Mouse (Mus musculus): ENCODE measurements around the gene Enox1. TPM values are rescaled to one million over a fixed set of nuclear protein-coding genes. Genes with fewer than 3 reads are reported as not detected.

Enox1 gene
- polyA plus RNA-seq, 1 experiment from 2014 or later: 0.09 TPM

GRCm38 (mm10) chr14:77369070-77369469 lies 212.5 kb downstream of the Enox1 start:
- 74% methylated on average over 2 of the region's 2 CpGs for WGBS (ENCODE audit: insufficient replicate concordance)

GRCm38 (mm10) chr14:77370521-77370920 lies 214.0 kb downstream of the Enox1 start:
- Histone ChIP-seq H3K9ac (replicated peaks) (no peak overlapping the region), H3K9me3 (ENCODE audit: low read length) (no peaks in the 10 kb centered on the region), H3K4me2 (ENCODE audit: low read depth, low read length) (no peak overlapping the region), H3K36me3 (replicated peaks; ENCODE audit: insufficient read depth, low read length) (no peaks in the 10 kb centered on the region), H3K27me3 (ENCODE audit: insufficient read depth, low read length) (no peaks in the 10 kb centered on the region), H3K27ac (ENCODE audit: low read depth) (no peak overlapping the region), H3K4me1 (ENCODE audit: insufficient read depth) (no peaks in the 10 kb centered on the region), H3K4me3 (ENCODE audit: low read depth, low read length) (no peak overlapping the region)
- no peak for ATAC-seq
- DNase-seq: no peak
- WGBS (ENCODE audit: insufficient replicate concordance): 70% methylated on average over 3 of the region's 3 CpGs
- TF ChIP-seq EP300 (IDR thresholded peaks at IDR 0.05; ENCODE audit: low read depth) (no peak), CTCF (IDR thresholded peaks at IDR 0.05; ENCODE audit: low read depth) (no peak)

More at GRCm38 (mm10) chr14:77369070-77369469, 212.5 kb downstream of the Enox1 start:
- Histone ChIP-seq H3K27ac (ENCODE audit: low read depth) (no peak overlapping the region), H3K27me3 (ENCODE audit: insufficient read depth, low read length) (no peaks in the 10 kb centered on the region), H3K36me3 (replicated peaks; ENCODE audit: insufficient read depth, low read length) (no peaks in the 10 kb centered on the region), H3K4me2 (ENCODE audit: low read depth, low read length) (no peak overlapping the region), H3K9me3 (ENCODE audit: low read length) (no peaks in the 10 kb centered on the region), H3K9ac (replicated peaks) (no peak overlapping the region), H3K4me3 (ENCODE audit: low read depth, low read length) (no peak overlapping the region), H3K4me1 (ENCODE audit: insufficient read depth) (no peaks in the 10 kb centered on the region)
- TF ChIP-seq CTCF (IDR thresholded peaks at IDR 0.05; ENCODE audit: low read depth) (no peak), EP300 (IDR thresholded peaks at IDR 0.05; ENCODE audit: low read depth) (no peak)
- ATAC-seq: no peak
- no peak for DNase-seq

DNA sequence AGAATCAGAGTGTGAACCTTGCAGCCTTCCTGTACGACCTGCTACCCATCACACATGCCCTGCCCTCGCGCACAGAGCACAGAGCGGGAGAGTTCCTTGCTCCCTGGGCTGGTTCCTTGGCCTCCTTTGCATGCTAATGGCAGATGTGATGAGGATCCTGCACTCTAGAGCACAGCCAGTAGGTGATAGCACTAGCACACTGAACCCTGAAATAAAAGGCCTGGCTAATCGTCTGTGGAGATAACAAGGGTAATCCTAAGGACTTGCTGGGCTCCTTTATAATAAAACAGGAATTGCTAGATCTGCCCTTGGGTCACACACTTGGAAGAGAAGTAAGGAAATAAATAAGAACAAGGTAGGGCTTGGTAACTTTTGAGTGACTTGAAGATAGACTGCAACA lies 215.4 kb downstream of the Enox1 start:
- no peak overlapping the region for H3K27ac ChIP-seq (ENCODE audit: low read depth)
- no peaks in the 10 kb centered on the region for H3K36me3 ChIP-seq (replicated peaks; ENCODE audit: insufficient read depth, low read length)
- no peak overlapping the region for H3K4me2 ChIP-seq (ENCODE audit: low read depth, low read length)
- H3K4me1 ChIP-seq (ENCODE audit: insufficient read depth): no peaks in the 10 kb centered on the region
- no peaks in the 10 kb centered on the region for H3K9me3 ChIP-seq (ENCODE audit: low read length)
- H3K4me3 ChIP-seq (ENCODE audit: low read depth, low read length): no peak overlapping the region
- ATAC-seq (no peak), DNase-seq (no peak)
- WGBS (ENCODE audit: insufficient replicate concordance): 66% methylated on average over 5 of the region's 5 CpGs
- TF ChIP-seq CTCF (IDR thresholded peaks at IDR 0.05; ENCODE audit: low read depth): 0 out of 2 replicates have a peak, but pooled peaks have one; percentile 25
- TF ChIP-seq EP300 (IDR thresholded peaks at IDR 0.05; ENCODE audit: low read depth): no peak
- H3K9ac ChIP-seq (replicated peaks): no peak overlapping the region
- H3K27me3 ChIP-seq (ENCODE audit: insufficient read depth, low read length): no peaks in the 10 kb centered on the region

- Histone ChIP-seq H3K27me3 (ENCODE audit: insufficient read depth, low read length) (no peaks in the 10 kb centered on the region), H3K4me2 (ENCODE audit: low read depth, low read length) (no peak overlapping the region), H3K9me3 (ENCODE audit: low read length) (no peaks in the 10 kb centered on the region), H3K4me3 (ENCODE audit: low read depth, low read length) (no peak overlapping the region), H3K4me1 (ENCODE audit: insufficient read depth) (no peaks in the 10 kb centered on the region), H3K9ac (replicated peaks) (no peak overlapping the region), H3K27ac (ENCODE audit: low read depth) (no peak overlapping the region), H3K36me3 (replicated peaks; ENCODE audit: insufficient read depth, low read length) (no peaks in the 10 kb centered on the region)
- DNase-seq: no peak
- WGBS (ENCODE audit: insufficient replicate concordance): 50% methylated on average over 3 of the region's 3 CpGs
- TF ChIP-seq CTCF (IDR thresholded peaks at IDR 0.05; ENCODE audit: low read depth) (no peak), EP300 (IDR thresholded peaks at IDR 0.05; ENCODE audit: low read depth) (no peak)
- ATAC-seq: no peak
Observed at GRCm38 (mm10) chr14:77373119-77373518, 216.6 kb downstream of the Enox1 start.

- no peak overlapping the region for H3K9ac ChIP-seq (replicated peaks)
- H3K36me3 ChIP-seq (replicated peaks; ENCODE audit: insufficient read depth, low read length): no peaks in the 10 kb centered on the region
- no peak overlapping the region for H3K4me2 ChIP-seq (ENCODE audit: low read depth, low read length)
- no peaks in the 10 kb centered on the region for H3K9me3 ChIP-seq (ENCODE audit: low read length)
- DNase-seq (no peak), ATAC-seq (no peak)
- WGBS (ENCODE audit: insufficient replicate concordance): 33% methylated on average over 2 of the region's 2 CpGs
- H3K4me3 ChIP-seq (ENCODE audit: low read depth, low read length): no peak overlapping the region
- no peaks in the 10 kb centered on the region for H3K4me1 ChIP-seq (ENCODE audit: insufficient read depth)
- no peaks in the 10 kb centered on the region for H3K27me3 ChIP-seq (ENCODE audit: insufficient read depth, low read length)
- H3K27ac ChIP-seq (ENCODE audit: low read depth): no peak overlapping the region
- TF ChIP-seq EP300 (IDR thresholded peaks at IDR 0.05; ENCODE audit: low read depth): no peak
- TF ChIP-seq CTCF (IDR thresholded peaks at IDR 0.05; ENCODE audit: low read depth): no peak
Observed at GRCm38 (mm10) chr14:77375054-77375453, 218.5 kb downstream of the Enox1 start.

DNA sequence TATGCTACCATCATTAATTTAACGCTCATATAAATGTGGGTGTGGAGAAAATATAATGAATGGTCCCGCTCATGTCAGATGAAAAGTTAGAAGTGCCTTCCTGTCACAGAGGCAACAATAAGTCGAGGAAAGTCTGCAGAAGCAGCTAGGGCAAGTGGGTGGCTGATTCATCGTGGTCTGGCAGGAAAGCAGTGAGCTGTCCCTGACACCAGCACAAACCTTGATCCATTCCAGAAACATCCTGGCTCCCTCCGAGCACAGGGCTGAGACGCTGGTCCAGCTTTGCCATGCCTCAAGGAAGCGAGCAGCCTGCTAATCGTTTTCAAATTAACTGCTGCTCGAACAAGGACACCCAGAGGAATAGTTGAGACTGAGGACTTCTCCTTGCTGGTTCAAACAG lies 219.1 kb downstream of the Enox1 start:
- Histone ChIP-seq H3K9me3 (ENCODE audit: low read length) (no peaks in the 10 kb centered on the region), H3K36me3 (replicated peaks; ENCODE audit: insufficient read depth, low read length) (no peaks in the 10 kb centered on the region), H3K4me3 (ENCODE audit: low read depth, low read length) (no peak overlapping the region), H3K27ac (ENCODE audit: low read depth) (no peak overlapping the region), H3K4me1 (ENCODE audit: insufficient read depth) (no peaks in the 10 kb centered on the region), H3K27me3 (ENCODE audit: insufficient read depth, low read length) (no peaks in the 10 kb centered on the region), H3K4me2 (ENCODE audit: low read depth, low read length) (no peak overlapping the region), H3K9ac (replicated peaks) (no peak overlapping the region)
- no peak for TF ChIP-seq CTCF (IDR thresholded peaks at IDR 0.05; ENCODE audit: low read depth)
- no peak for TF ChIP-seq EP300 (IDR thresholded peaks at IDR 0.05; ENCODE audit: low read depth)
- 35% methylated on average over 9 of the region's 9 CpGs for WGBS (ENCODE audit: insufficient replicate concordance)
- ATAC-seq (no peak), DNase-seq (no peak)

- no peaks in the 10 kb centered on the region for H3K36me3 ChIP-seq (replicated peaks; ENCODE audit: insufficient read depth, low read length)
- DNase-seq (no peak), ATAC-seq (no peak)
- no peak for TF ChIP-seq EP300 (IDR thresholded peaks at IDR 0.05; ENCODE audit: low read depth)
- TF ChIP-seq CTCF (IDR thresholded peaks at IDR 0.05; ENCODE audit: low read depth): no peak
- no peak overlapping the region for H3K4me2 ChIP-seq (ENCODE audit: low read depth, low read length)
- WGBS (ENCODE audit: insufficient replicate concordance): 46% methylated on average over 7 of the region's 7 CpGs
- no peaks in the 10 kb centered on the region for H3K9me3 ChIP-seq (ENCODE audit: low read length)
- H3K9ac ChIP-seq (replicated peaks): no peak overlapping the region
- H3K27me3 ChIP-seq (ENCODE audit: insufficient read depth, low read length): no peaks in the 10 kb centered on the region
- no peak overlapping the region for H3K4me3 ChIP-seq (ENCODE audit: low read depth, low read length)
- H3K4me1 ChIP-seq (ENCODE audit: insufficient read depth): no peaks in the 10 kb centered on the region
- H3K27ac ChIP-seq (ENCODE audit: low read depth): no peak overlapping the region
Observed at GRCm38 (mm10) chr14:77376731-77377130, 220.2 kb downstream of the Enox1 start.
